Mouse (Mus musculus) T-cell, adult 2 months (primary cell): Measurements from ENCODE around the gene Krtcap3.
"Not testable (repeated sequence)": the region's sequence is repeated elsewhere in the genome, so short reads cannot be mapped to it uniquely, and the experiment has no call there.

Experiments used
- DNase-seq: peaks from one replicate; pipeline ENCODE4 v3.0.0; 2022; ENCODE audit warnings: low spot score

The Krtcap3 gene

GRCm38 (mm10) chr5:31251541-31252101 is at the start of gene Krtcap3:
Gene Krtcap3 (plus strand): TSS chr5:31251691.
- DNase-seq: peak; percentile 20

GRCm38 (mm10) chr5:31201742-31202590 is 49.5 kb upstream of the Krtcap3 start, which contains the start of gene Zfp513:
Gene Zfp513 (minus strand): TSS chr5:31202303.
- peak; percentile 97 for DNase-seq

- no peak for DNase-seq
These were observed 48.6 kb upstream of the Krtcap3 start for GRCm38 (mm10) chr5:31202933-31203332.

- DNase-seq: no peak
These were observed 47.6 kb upstream of the Krtcap3 start for GRCm38 (mm10) chr5:31203866-31204265.

- no peak for DNase-seq
These were observed 47.1 kb upstream of the Krtcap3 start for GRCm38 (mm10) chr5:31204421-31204820.

- not testable (repeated sequence) for DNase-seq
These were observed 34.9 kb upstream of the Krtcap3 start for GRCm38 (mm10) chr5:31216554-31216953.

- DNase-seq: peak; percentile 55
These were observed 33.2 kb upstream of the Krtcap3 start for GRCm38 (mm10) chr5:31218294-31218693.

- no peak for DNase-seq
These were observed 32.4 kb upstream of the Krtcap3 start for GRCm38 (mm10) chr5:31219070-31219469.

- no peak for DNase-seq
These were observed 32.0 kb upstream of the Krtcap3 start for GRCm38 (mm10) chr5:31219474-31219873.

- no peak for DNase-seq
These were observed 31.5 kb upstream of the Krtcap3 start for GRCm38 (mm10) chr5:31219911-31220447.

GRCm38 (mm10) chr5:31220448-31221303 is 30.8 kb upstream of the Krtcap3 start, which contains the start of gene Ppm1g:
Gene Ppm1g (minus strand): TSS chr5:31220687.
- DNase-seq: peak; percentile 96

GRCm38 (mm10) chr5:31221304-31221945 is 30.1 kb upstream of the Krtcap3 start:
- peak; percentile 46 for DNase-seq

GRCm38 (mm10) chr5:31222696-31223095 is 28.8 kb upstream of the Krtcap3 start:
- DNase-seq: no peak

GRCm38 (mm10) chr5:31226641-31227040 is 24.9 kb upstream of the Krtcap3 start:
- peak; percentile 55 for DNase-seq

GRCm38 (mm10) chr5:31240637-31241521 is 10.6 kb upstream of the Krtcap3 start, which contains the start of the genes Nrbp1 and Gm9970:
Gene Nrbp1 (plus strand): TSS chr5:31240864.
Gene Gm9970 (minus strand): TSS chr5:31241232.
- DNase-seq: peak; percentile 95

GRCm38 (mm10) chr5:31241522-31242034 is 9.9 kb upstream of the Krtcap3 start:
- no peak for DNase-seq

- DNase-seq: no peak
These were observed 9.3 kb upstream of the Krtcap3 start for GRCm38 (mm10) chr5:31242191-31242590.

GRCm38 (mm10) chr5:31250716-31251115 is 775 bp upstream of the Krtcap3 start:
- DNase-seq: no peak

GRCm38 (mm10) chr5:31252151-31252550 is 660 bp downstream of the Krtcap3 start:
- DNase-seq: no peak
